Mouse (Mus musculus): Measurements from ENCODE around the gene Pex16. TPM values are rescaled to one million over a fixed set of nuclear protein-coding genes. Genes with fewer than 3 reads are reported as not detected.

The Pex16 gene
- polyA plus RNA-seq, 1 experiment, result 81.9 TPM

GRCm38 (mm10) chr2:92375099-92375623 lies 685 bp downstream of the Pex16 start:
- Histone ChIP-seq H3K4me3 (ENCODE audit: insufficient read depth, low read depth, low read length) (peak overlapping the region; percentile 83), H3K4me1 (ENCODE audit: control insufficient read depth, insufficient read depth, low read length) (peaks cover 33% of the 10 kb centered on the region), H3K27me3 (replicated peaks; ENCODE audit: control insufficient read depth, insufficient read depth, low read length) (no peaks in the 10 kb centered on the region), H3K36me3 (ENCODE audit: control insufficient read depth, insufficient read depth, low read length) (peaks cover 3% of the 10 kb centered on the region; the same call in 1 of the 2 replicates), H3K27ac (ENCODE audit: insufficient read depth, low read depth, low read length) (peak overlapping the region; percentile 78)
- WGBS, result 1% methylated on average over 29 of the region's 29 CpGs
- DNase-seq, result peak; percentile 99
- no peak for TF ChIP-seq CTCF (conservative IDR thresholded peaks at IDR 0.05; ENCODE audit: insufficient read depth, insufficient read length, low read depth, low read length)
- TF ChIP-seq POLR2A (IDR thresholded peaks at IDR 0.05; ENCODE audit: low read depth, low read length), result peak; percentile 76

- H3K27me3 ChIP-seq (replicated peaks; ENCODE audit: control insufficient read depth, insufficient read depth, low read length), result no peaks in the 10 kb centered on the region
- 7% methylated on average over 10 of the region's 10 CpGs for WGBS
- H3K36me3 ChIP-seq (ENCODE audit: control insufficient read depth, insufficient read depth, low read length), result peaks cover 3% of the 10 kb centered on the region; the same call in 1 of the 2 replicates
- peak overlapping the region; percentile 57 for H3K27ac ChIP-seq (ENCODE audit: insufficient read depth, low read depth, low read length)
- peaks cover 33% of the 10 kb centered on the region for H3K4me1 ChIP-seq (ENCODE audit: control insufficient read depth, insufficient read depth, low read length)
- no peak for TF ChIP-seq CTCF (conservative IDR thresholded peaks at IDR 0.05; ENCODE audit: insufficient read depth, insufficient read length, low read depth, low read length)
- no peak for TF ChIP-seq POLR2A (IDR thresholded peaks at IDR 0.05; ENCODE audit: low read depth, low read length)
- DNase-seq, result no peak
- H3K4me3 ChIP-seq (ENCODE audit: insufficient read depth, low read depth, low read length), result peak overlapping the region; percentile 83
These were observed 1.3 kb downstream of the Pex16 start for GRCm38 (mm10) chr2:92375788-92376187.

GRCm38 (mm10) chr2:92376300-92376699 lies 1.8 kb downstream of the Pex16 start:
- Histone ChIP-seq H3K27ac (ENCODE audit: insufficient read depth, low read depth, low read length) (no peak overlapping the region), H3K4me1 (ENCODE audit: control insufficient read depth, insufficient read depth, low read length) (peaks cover 30% of the 10 kb centered on the region), H3K27me3 (replicated peaks; ENCODE audit: control insufficient read depth, insufficient read depth, low read length) (no peaks in the 10 kb centered on the region), H3K4me3 (ENCODE audit: insufficient read depth, low read depth, low read length) (peak overlapping the region; percentile 83), H3K36me3 (ENCODE audit: control insufficient read depth, insufficient read depth, low read length) (peaks cover 3% of the 10 kb centered on the region; the same call in 1 of the 2 replicates)
- WGBS, result 67% methylated on average over 6 of the region's 6 CpGs
- TF ChIP-seq POLR2A (IDR thresholded peaks at IDR 0.05; ENCODE audit: low read depth, low read length) (no peak), CTCF (conservative IDR thresholded peaks at IDR 0.05; ENCODE audit: insufficient read depth, insufficient read length, low read depth, low read length) (no peak)
- DNase-seq, result no peak

GRCm38 (mm10) chr2:92377320-92377719 lies 2.8 kb downstream of the Pex16 start:
- TF ChIP-seq CTCF (conservative IDR thresholded peaks at IDR 0.05; ENCODE audit: insufficient read depth, insufficient read length, low read depth, low read length), result no peak
- TF ChIP-seq POLR2A (IDR thresholded peaks at IDR 0.05; ENCODE audit: low read depth, low read length), result no peak
- WGBS, result 76% methylated on average over 7 of the region's 7 CpGs

GRCm38 (mm10) chr2:92379783-92380494 lies 5.5 kb downstream of the Pex16 start:
- Histone ChIP-seq H3K4me1 (ENCODE audit: control insufficient read depth, insufficient read depth, low read length) (peaks cover 7% of the 10 kb centered on the region; the same call in 1 of the 2 replicates), H3K36me3 (ENCODE audit: control insufficient read depth, insufficient read depth, low read length) (peaks cover 3% of the 10 kb centered on the region; the same call in 1 of the 2 replicates), H3K4me3 (ENCODE audit: insufficient read depth, low read depth, low read length) (no peak overlapping the region), H3K27ac (ENCODE audit: insufficient read depth, low read depth, low read length) (no peak overlapping the region), H3K27me3 (replicated peaks; ENCODE audit: control insufficient read depth, insufficient read depth, low read length) (no peaks in the 10 kb centered on the region)
- DNase-seq, result no peak
- 79% methylated on average over 17 of the region's 17 CpGs for WGBS
- TF ChIP-seq POLR2A (IDR thresholded peaks at IDR 0.05; ENCODE audit: low read depth, low read length) (no peak), CTCF (conservative IDR thresholded peaks at IDR 0.05; ENCODE audit: insufficient read depth, insufficient read length, low read depth, low read length) (no peak)

More at GRCm38 (mm10) chr2:92377320-92377719, 2.8 kb downstream of the Pex16 start:
- H3K36me3 ChIP-seq (ENCODE audit: control insufficient read depth, insufficient read depth, low read length), result peaks cover 3% of the 10 kb centered on the region; the same call in 1 of the 2 replicates
- H3K27ac ChIP-seq (ENCODE audit: insufficient read depth, low read depth, low read length), result no peak overlapping the region
- no peak for DNase-seq
- peaks cover 22% of the 10 kb centered on the region for H3K4me1 ChIP-seq (ENCODE audit: control insufficient read depth, insufficient read depth, low read length)
- no peak overlapping the region for H3K4me3 ChIP-seq (ENCODE audit: insufficient read depth, low read depth, low read length)
- no peaks in the 10 kb centered on the region for H3K27me3 ChIP-seq (replicated peaks; ENCODE audit: control insufficient read depth, insufficient read depth, low read length)

- WGBS, result 60% methylated on average over 6 of the region's 6 CpGs
- peaks cover 3% of the 10 kb centered on the region; the same call in 1 of the 2 replicates for H3K36me3 ChIP-seq (ENCODE audit: control insufficient read depth, insufficient read depth, low read length)
These were observed 6.1 kb downstream of the Pex16 start for GRCm38 (mm10) chr2:92380495-92381050.

GRCm38 (mm10) chr2:92381161-92381560 lies 6.7 kb downstream of the Pex16 start:
- no peak overlapping the region for H3K4me3 ChIP-seq (ENCODE audit: insufficient read depth, low read depth, low read length)
- DNase-seq, result peak; percentile 18
- TF ChIP-seq POLR2A (IDR thresholded peaks at IDR 0.05; ENCODE audit: low read depth, low read length) (no peak), CTCF (conservative IDR thresholded peaks at IDR 0.05; ENCODE audit: insufficient read depth, insufficient read length, low read depth, low read length) (no peak)
- 79% methylated on average over 5 of the region's 5 CpGs for WGBS
- H3K4me1 ChIP-seq (ENCODE audit: control insufficient read depth, insufficient read depth, low read length), result 0 out of 2 replicates have a peak, but pooled peaks cover 3% of the 10 kb centered on the region
- H3K36me3 ChIP-seq (ENCODE audit: control insufficient read depth, insufficient read depth, low read length), result peaks cover 3% of the 10 kb centered on the region; the same call in 1 of the 2 replicates
- H3K27ac ChIP-seq (ENCODE audit: insufficient read depth, low read depth, low read length), result no peak overlapping the region
- no peaks in the 10 kb centered on the region for H3K27me3 ChIP-seq (replicated peaks; ENCODE audit: control insufficient read depth, insufficient read depth, low read length)

More at GRCm38 (mm10) chr2:92380495-92381050, 6.1 kb downstream of the Pex16 start:
- TF ChIP-seq POLR2A (IDR thresholded peaks at IDR 0.05; ENCODE audit: low read depth, low read length) (no peak), CTCF (conservative IDR thresholded peaks at IDR 0.05; ENCODE audit: insufficient read depth, insufficient read length, low read depth, low read length) (no peak)
- no peak for DNase-seq
- Histone ChIP-seq H3K27ac (ENCODE audit: insufficient read depth, low read depth, low read length) (no peak overlapping the region), H3K27me3 (replicated peaks; ENCODE audit: control insufficient read depth, insufficient read depth, low read length) (no peaks in the 10 kb centered on the region), H3K4me1 (ENCODE audit: control insufficient read depth, insufficient read depth, low read length) (peaks cover 7% of the 10 kb centered on the region; the same call in 1 of the 2 replicates), H3K4me3 (ENCODE audit: insufficient read depth, low read depth, low read length) (no peak overlapping the region)

Data from kidney, adult 2 months (tissue).